Mouse (Mus musculus): ENCODE results near the gene Npl.

Npl gene

GRCm38 (mm10) chr1:153542726-153543320 lies 7.0 kb downstream of the Npl start:
- DNase-seq (ENCODE audit: low read depth, low spot score), result no peak

- DNase-seq (ENCODE audit: low read depth, low spot score), result no peak
Observed at GRCm38 (mm10) chr1:153540753-153541152, 9.1 kb downstream of the Npl start.

- no peak for DNase-seq (ENCODE audit: low read depth, low spot score)
Observed at GRCm38 (mm10) chr1:153539739-153540333, 10.0 kb downstream of the Npl start.

- DNase-seq (ENCODE audit: low read depth, low spot score), result no peak
Observed at GRCm38 (mm10) chr1:153535611-153536010, 14.2 kb downstream of the Npl start.

GRCm38 (mm10) chr1:153532896-153533295 lies 16.9 kb downstream of the Npl start:
- peak; percentile 92 for DNase-seq (ENCODE audit: low read depth, low spot score)

- peak; percentile 72 for DNase-seq (ENCODE audit: low read depth, low spot score)
Observed at GRCm38 (mm10) chr1:153532234-153532841, 17.5 kb downstream of the Npl start.

GRCm38 (mm10) chr1:153531677-153532233 lies 18.1 kb downstream of the Npl start:
- DNase-seq (ENCODE audit: low read depth, low spot score), result peak; percentile 49

- DNase-seq (ENCODE audit: low read depth, low spot score), result no peak
Observed at GRCm38 (mm10) chr1:153522116-153522515, 27.7 kb downstream of the Npl start.

GRCm38 (mm10) chr1:153515368-153515767 lies 34.5 kb downstream of the Npl start:
- DNase-seq (ENCODE audit: low read depth, low spot score), result no peak

GRCm38 (mm10) chr1:153510330-153511009 lies 39.4 kb downstream of the Npl start:
- peak; percentile 71 for DNase-seq (ENCODE audit: low read depth, low spot score)

GRCm38 (mm10) chr1:153509569-153509968 lies 40.3 kb downstream of the Npl start:
- peak; percentile 81 for DNase-seq (ENCODE audit: low read depth, low spot score)

- no peak for DNase-seq (ENCODE audit: low read depth, low spot score)
Observed at GRCm38 (mm10) chr1:153509012-153509411, 40.8 kb downstream of the Npl start.

- DNase-seq (ENCODE audit: low read depth, low spot score), result no peak
Observed at GRCm38 (mm10) chr1:153506266-153506665, 43.6 kb downstream of the Npl start.

GRCm38 (mm10) chr1:153501644-153502321 lies 48.1 kb downstream of the Npl start:
- peak; percentile 75 for DNase-seq (ENCODE audit: low read depth, low spot score)

GRCm38 (mm10) chr1:153500030-153500429 lies 49.8 kb downstream of the Npl start:
- peak; percentile 81 for DNase-seq (ENCODE audit: low read depth, low spot score)

GRCm38 (mm10) chr1:153496030-153496429 lies 53.8 kb downstream of the Npl start:
- DNase-seq (ENCODE audit: low read depth, low spot score), result no peak

GRCm38 (mm10) chr1:153493931-153494330 lies 55.9 kb downstream of the Npl start:
- DNase-seq (ENCODE audit: low read depth, low spot score), result peak; percentile 82

- DNase-seq (ENCODE audit: low read depth, low spot score), result peak; percentile 88
Observed at GRCm38 (mm10) chr1:153493338-153493737, 56.5 kb downstream of the Npl start.

- no peak for DNase-seq (ENCODE audit: low read depth, low spot score)
Observed at GRCm38 (mm10) chr1:153491822-153492221, 58.0 kb downstream of the Npl start.

GRCm38 (mm10) chr1:153491345-153491744 lies 58.5 kb downstream of the Npl start:
- DNase-seq (ENCODE audit: low read depth, low spot score), result no peak

- DNase-seq (ENCODE audit: low read depth, low spot score), result no peak
Observed at GRCm38 (mm10) chr1:153489963-153490362, 59.9 kb downstream of the Npl start.

- peak; percentile 66 for DNase-seq (ENCODE audit: low read depth, low spot score)
Observed at GRCm38 (mm10) chr1:153489540-153489939, 60.3 kb downstream of the Npl start.

Measured in ES-CJ7 (cell line).